ENCODE assay signal across 15 mouse cellular contexts in genomic region chr16:9208602-9209001, GRCm38 (mm10).
"Had no signal": no experiment of that assay in that cellular context is flagged by ENCODE, and none has a peak within 500 bp of the region (broad histone marks: within the 10 kb centered on the region; RNA-seq: fewer than 3 reads in every experiment).

No protein-coding gene starts in this region.

- DNase-seq: retina, postnatal 1 day; right cerebral cortex, postnatal 25 days; right cerebral cortex, postnatal 4 days; spleen, adult 18-20 months; thymus, adult 18-20 months; thymus, adult 2 months; thymus, postnatal 14 days; thymus, postnatal 25 days; thymus, postnatal 36 days; thymus, postnatal 4 days had no signal

- H3K4me3 ChIP-seq: neural tube, embryonic 12.5 days; neural tube, embryonic 13.5 days; neural tube, embryonic 15.5 days; stomach, embryonic 15.5 days had no signal

- H3K27ac ChIP-seq: neural tube, embryonic 12.5 days; neural tube, embryonic 13.5 days; neural tube, embryonic 15.5 days; stomach, embryonic 15.5 days; stomach, postnatal 0 days had no signal
